Mouse (Mus musculus): ENCODE measurements around the gene Olfr821.
"Not testable (repeated sequence)": the region's sequence is repeated elsewhere in the genome, so short reads cannot be mapped to it uniquely, and the experiment has no call there.

Gene Olfr821

DNA sequence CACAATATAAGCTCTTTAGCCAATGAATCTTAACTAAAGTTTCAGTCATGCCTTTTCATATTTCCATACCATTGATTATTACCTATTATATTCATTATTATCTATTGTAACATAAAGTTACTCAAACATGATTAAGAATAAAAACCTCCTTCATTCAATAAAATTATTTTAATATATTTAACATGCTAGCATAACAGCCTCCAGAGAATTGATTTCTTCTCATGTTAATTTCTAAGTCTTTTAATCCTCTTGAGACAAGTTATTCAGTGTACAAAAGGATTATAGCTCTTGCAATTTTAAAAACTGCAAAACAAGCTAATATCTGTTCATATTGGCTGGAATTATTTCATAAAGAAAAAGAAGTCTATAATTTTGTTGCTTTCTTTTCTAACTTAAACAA, at the start of gene Olfr821:
Gene Olfr821 (plus strand): TSS at position 301 of the 400 bp plus-strand sequence.
- CTCF ChIA-PET = no interaction called here

DNA sequence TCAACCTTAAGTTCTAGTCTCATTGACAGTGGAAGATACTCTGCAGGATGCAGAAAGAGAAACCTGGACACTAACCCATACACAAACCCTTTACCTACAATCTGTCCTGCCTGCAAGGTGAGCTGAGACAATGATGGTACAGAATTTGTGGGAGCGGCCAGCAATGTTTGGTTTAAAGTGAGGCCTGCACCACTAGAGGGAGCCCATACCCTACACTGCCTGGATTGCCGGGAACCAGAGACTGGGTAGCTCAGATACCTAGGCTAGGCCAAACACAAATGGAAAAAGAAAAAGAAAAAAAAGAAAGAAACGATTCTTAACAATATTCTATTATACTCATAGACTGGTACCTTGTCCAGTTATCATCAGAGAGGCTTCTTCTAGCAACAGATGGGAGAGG, 48.3 kb upstream of the Olfr821 start:
- CTCF ChIA-PET, POLR2A ChIA-PET: not testable (repeated sequence)

More for the DNA sequence above, at the start of gene Olfr821:
- POLR2A ChIA-PET = no interaction called here

DNA sequence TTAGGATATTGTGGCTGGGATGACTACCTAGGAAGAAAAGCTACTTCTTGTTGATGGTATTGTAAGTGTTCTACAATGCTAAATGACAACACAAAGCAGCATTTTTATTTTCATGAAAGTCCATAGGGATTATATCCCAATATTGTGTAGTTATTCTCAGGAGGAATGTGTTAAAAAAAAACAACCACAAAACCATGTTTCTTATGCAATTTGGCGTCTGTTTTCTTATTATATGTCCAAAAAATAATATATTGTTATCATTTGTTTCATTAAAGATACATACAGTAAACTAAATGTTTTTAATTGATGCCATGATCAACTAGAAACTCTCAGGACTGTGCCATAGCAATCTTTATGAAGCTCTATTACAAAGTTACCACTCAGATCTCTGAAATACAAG, 45.2 kb upstream of the Olfr821 start, which contains the start of gene Gm10310:
Gene Gm10310 (minus strand): TSS at position 101 of the 400 bp plus-strand sequence.
- CTCF ChIA-PET, POLR2A ChIA-PET: not testable (repeated sequence)

DNA sequence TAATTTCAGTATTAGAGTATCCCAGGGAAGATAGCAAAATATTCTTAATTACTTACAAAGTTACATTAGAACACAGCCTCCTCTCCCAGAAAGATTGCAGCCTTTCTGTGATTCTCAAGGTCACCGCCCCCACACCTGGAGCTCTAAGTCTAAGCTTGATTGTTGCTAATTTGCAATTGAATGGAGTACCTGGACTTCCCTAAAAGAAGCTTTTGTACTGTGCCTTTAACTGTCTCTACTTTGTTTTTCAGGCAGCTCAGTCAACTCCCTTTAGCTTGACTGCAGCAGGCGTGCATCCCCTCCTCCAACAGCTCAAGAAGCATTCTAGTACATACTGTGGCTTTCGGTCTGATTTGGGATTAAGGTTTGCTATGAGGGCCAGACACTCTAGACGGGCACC, 26.0 kb upstream of the Olfr821 start:
- CTCF ChIA-PET, POLR2A ChIA-PET: not testable (repeated sequence)

DNA sequence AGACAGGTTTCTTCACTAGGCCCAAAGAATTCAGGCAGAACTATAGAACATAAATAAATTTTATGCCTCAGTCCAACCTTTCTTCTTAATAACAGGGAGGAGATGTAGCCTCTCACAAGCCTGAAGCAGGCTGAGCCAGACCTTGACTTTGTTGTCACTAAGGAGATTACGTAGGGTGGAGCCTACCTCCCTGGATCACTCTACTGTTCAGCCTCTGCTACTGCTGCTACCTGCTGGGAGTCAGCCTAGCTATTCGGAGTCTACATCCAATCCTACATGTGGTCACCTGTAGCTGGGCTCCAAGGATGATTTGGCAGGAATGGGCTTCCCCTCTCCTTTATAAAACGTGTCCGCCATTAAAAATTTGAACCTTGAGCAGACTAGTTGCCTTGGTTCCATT, 24.8 kb upstream of the Olfr821 start:
- POLR2A ChIA-PET, CTCF ChIA-PET: not testable (repeated sequence)

DNA sequence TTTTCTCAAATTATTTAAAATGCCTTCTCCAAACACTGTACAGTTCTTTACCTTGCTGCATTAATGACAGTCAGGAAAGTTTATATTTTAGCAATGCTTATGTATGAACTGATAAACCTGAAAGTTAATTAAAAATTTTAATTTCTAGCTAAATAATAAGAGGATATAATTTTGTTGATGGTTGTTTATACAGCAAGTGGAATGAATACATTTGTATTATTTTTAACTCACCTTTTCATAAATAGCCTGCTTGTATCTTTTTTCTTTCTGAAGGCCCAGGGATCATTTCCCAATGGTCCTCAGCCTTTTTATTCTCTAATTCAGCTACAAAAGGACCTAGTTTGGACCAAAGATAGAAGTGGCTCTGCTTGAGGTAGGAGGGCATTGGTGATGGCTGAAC, 17.8 kb upstream of the Olfr821 start, which contains the start of gene Olfr820:
Gene Olfr820 (plus strand): TSS at position 301 of the 400 bp plus-strand sequence.
- CTCF ChIA-PET = no interaction called here
- POLR2A ChIA-PET = no interaction called here

DNA sequence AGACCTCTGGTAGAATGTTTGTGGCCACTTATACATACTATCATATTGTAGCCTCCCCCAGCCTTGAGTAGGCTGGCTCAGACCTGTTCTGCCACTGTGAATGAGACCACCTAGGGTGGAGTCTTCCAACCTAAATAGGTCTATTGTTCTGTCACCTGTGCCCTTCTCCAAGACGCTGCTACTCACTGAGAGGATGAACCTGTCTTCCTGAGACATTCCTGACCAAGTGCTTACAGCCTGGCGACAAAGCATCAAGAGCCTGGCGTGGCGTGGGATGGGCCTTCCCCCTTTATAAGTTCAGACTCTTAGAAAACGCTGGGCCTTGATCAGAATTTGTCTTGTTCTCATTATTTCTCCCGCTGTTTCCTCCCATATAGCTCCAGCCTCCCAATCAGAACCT, 6.9 kb downstream of the Olfr821 start:
- ChIA-PET POLR2A (no interaction called here), CTCF (no interaction called here)

DNA sequence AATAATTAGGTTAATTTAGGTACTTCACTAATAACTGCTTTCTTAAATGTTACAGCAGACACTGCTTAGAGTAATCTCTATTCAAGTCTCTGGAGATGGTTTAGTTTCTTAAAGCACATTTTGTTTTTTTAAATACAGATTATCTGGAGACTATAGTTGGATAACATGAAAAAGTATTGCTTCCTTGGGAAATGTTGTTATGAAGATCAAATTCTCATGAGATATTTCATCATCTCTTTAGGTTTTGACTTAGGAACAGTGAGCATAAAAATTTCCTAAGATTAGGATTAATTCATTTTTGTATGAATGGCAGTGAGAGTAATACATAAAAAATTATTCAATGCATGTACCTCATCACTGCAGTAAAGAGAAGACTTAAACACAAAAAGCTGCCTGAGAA, 40.8 kb downstream of the Olfr821 start, which contains the start of gene Olfr822:
Gene Olfr822 (plus strand): TSS at position 301 of the 400 bp plus-strand sequence.
- CTCF ChIA-PET = no interaction called here

More for the DNA sequence above, 40.8 kb downstream of the Olfr821 start, which contains the start of gene Olfr822:
- POLR2A ChIA-PET = no interaction called here
